Mouse (Mus musculus) adrenal gland, adult 18-20 months (tissue): ENCODE results near the gene Tpr. TPM values are rescaled to one million over a fixed set of nuclear protein-coding genes. Genes with fewer than 3 reads are reported as not detected.
A peak's percentile ranks its signal among the peaks of the same experiment; 100 is the strongest.

Experiments
- DNase-seq, 2 experiments: peaks; one replicate each; pipeline ENCODE4 v3.0.0; 2021 to 2022; ENCODE audit warnings: low spot score in 2 of 2
- long read RNA-seq, 2 experiments: library from polyadenylated mRNA; stranded (forward); transcript quantifications; one replicate each; pipeline ENCODE4 v2.0.0; 2021
- total RNA-seq, 2 experiments: library from RNA; stranded (reverse); gene quantifications; 1 replicate in 1 of 2; 2 replicates in 1 of 2; pipeline ENCODE4 v1.2.3; 2021

Gene Tpr
- total RNA-seq = 100 to 1,000 TPM in 1 of 2 experiments, 10 to 100 TPM in 1; 98.1 to 111 TPM
- long read RNA-seq, experiment 1, full-length matches to known transcripts = 7 of 13 reads
- long read RNA-seq, experiment 1, partial matches to known transcripts = 4 of 13 reads
- long read RNA-seq, experiment 1, other reads (novel, unspliced or antisense) = 2 of 13 reads
- long read RNA-seq, experiment 2, partial matches to known transcripts = 75 of 81 reads
- long read RNA-seq, experiment 2, other reads (novel, unspliced or antisense) = 5 of 81 reads

GRCm38 (mm10) chr1:150392638-150393487 is at the start of gene Tpr, which contains the start of gene Odr4:
Gene Tpr, plus strand, starts transcription at chr1:150392838.
Gene Odr4, minus strand, starts transcription at chr1:150393080.
- DNase-seq = peak; percentile 96

DNA sequence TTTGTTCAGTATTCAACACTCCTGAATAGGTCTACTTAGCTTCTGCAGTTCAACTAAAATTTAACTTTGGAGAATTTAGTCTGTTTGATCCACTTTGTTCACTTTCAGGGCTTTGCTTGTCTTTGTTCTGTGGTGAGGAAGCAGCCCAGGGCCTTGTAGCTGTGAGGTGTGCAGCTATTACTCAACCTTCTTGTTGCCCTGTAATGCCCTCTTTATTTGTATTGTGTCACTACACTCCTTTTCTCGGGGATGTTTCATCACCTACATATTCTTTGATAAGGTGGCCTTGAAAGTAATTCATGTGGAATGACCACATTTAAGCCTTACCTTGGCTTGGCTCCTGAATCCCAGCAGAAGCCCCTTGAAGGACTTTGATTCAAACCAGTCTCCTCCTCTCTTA is 31.8 kb upstream of the Tpr start:
- no peak for DNase-seq

DNA sequence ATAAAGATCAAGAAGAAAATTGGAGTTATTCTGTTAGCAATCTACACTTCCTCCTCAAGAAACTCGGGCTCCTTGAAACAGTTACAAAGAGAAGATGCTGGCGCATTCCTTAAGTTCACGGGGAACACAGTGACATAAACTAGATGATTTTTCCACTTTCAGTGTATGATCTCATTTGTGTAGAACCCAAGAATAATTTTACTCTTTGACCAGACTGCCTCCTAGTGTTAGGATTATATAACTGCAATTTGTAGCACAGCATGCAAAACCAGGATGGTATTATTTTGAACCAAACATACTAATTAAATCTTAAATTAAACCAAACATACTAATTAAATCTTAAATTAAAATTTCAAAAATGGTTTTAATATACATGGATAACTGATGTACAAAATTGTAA is 19.7 kb upstream of the Tpr start:
- DNase-seq = no peak

GRCm38 (mm10) chr1:150374247-150374646 is 18.4 kb upstream of the Tpr start:
- DNase-seq = no peak

DNA sequence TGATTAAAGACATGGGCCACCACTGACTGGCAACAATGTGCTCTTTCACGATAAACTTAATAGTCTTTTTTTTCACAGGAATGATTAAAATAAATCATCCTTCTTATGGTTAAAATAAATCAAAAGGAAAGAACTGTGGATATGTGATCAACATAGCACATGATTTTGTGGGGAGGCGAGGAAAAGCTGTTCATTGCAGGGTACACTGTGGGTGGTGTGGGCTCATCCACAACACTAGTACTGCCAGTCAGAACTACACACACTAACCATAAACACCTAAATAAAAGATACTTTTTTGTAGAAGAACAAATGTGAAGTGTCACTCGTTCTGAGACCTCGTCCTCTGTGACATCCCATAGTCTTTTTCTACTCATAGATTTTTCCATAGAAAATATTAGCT is 8.5 kb upstream of the Tpr start:
- DNase-seq = no peak

- no peak for DNase-seq
Observed at GRCm38 (mm10) chr1:150387572-150387971, 5.1 kb upstream of the Tpr start.

- DNase-seq = no peak
Observed at GRCm38 (mm10) chr1:150389390-150390129, 3.1 kb upstream of the Tpr start.

DNA sequence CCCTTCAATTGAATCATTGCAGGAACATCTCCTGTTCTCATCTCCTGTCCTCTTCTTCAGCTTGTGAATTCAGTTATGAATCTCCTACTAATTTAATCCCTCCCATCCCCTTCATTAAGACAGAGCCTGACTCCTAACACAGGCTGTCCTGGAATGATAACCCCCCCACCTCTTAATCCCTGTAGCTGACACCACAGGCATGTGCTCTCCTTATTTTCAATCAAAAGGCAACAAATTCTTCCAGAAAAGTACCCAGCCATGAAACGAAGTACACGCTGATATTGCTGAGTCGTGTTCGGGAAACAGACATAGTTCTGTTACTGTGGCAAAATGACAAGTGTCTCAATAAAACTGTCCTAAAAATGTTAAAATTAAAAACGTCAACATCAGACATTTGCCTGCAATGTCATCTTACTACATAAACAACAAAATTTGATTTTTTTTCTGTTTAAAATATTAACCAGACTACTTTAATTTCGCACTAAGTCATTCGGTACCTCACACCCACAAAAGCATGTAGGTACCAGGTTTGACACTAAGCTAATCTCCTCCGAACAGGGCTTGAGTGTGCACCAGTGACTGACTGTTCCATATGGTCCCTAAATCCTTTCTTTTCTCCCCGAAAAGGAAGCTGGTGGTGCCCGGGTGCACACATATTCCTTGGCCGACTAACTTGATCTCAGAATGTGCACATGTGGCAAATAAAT is 554 bp upstream of the Tpr start:
- no peak for DNase-seq

DNA sequence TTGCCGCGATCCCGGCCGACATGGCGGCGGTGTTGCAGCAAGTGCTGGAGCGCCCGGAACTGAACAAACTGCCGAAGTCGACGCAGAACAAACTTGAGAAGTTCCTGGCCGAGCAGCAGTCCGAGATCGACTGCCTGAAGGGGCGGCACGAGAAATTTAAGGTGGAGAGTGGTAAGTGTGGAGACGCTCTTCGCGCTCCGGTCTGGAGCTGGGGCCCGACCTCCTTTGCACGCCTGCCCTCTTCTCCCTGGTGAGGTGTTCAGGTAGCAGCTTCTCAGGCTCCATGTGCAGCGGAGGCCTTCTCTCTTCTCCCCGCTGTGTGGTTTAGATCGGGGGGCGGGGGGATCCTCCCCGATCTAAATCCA is 832 bp downstream of the Tpr start:
- no peak for DNase-seq

- no peak for DNase-seq
Observed at GRCm38 (mm10) chr1:150396001-150396400, 3.4 kb downstream of the Tpr start.

GRCm38 (mm10) chr1:150403914-150404313 is 11.3 kb downstream of the Tpr start:
- DNase-seq = no peak

GRCm38 (mm10) chr1:150404555-150404954 is 11.9 kb downstream of the Tpr start:
- no peak for DNase-seq

- DNase-seq = no peak
Observed at GRCm38 (mm10) chr1:150407285-150407684, 14.6 kb downstream of the Tpr start.

GRCm38 (mm10) chr1:150409996-150410395 is 17.4 kb downstream of the Tpr start:
- DNase-seq = no peak

- DNase-seq = no peak
Observed at GRCm38 (mm10) chr1:150416006-150416405, 23.4 kb downstream of the Tpr start.

- no peak for DNase-seq
Observed at GRCm38 (mm10) chr1:150418426-150418825, 25.8 kb downstream of the Tpr start.

GRCm38 (mm10) chr1:150425665-150426064 is 33.0 kb downstream of the Tpr start:
- no peak for DNase-seq

DNA sequence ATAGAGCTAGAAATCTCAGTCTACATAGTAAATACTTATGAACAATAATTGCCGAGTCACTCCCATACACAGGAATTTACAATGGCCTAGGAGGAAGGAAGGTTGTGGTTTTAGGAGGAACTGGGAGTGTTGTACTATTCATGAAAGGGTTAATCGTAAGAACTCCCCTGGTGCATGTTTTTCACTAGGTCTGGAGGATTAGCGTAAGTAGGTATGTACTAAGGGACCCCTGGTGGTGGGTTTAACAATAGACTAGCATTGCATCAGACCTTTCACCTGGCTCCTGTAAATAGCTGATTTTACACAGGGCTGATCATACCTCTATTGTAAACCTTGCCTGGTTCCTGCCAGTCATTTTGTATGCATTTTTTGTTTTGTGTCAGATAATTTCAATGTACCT is 33.6 kb downstream of the Tpr start:
- DNase-seq = no peak

GRCm38 (mm10) chr1:150438641-150439040 is 46.0 kb downstream of the Tpr start:
- DNase-seq = no peak

DNA sequence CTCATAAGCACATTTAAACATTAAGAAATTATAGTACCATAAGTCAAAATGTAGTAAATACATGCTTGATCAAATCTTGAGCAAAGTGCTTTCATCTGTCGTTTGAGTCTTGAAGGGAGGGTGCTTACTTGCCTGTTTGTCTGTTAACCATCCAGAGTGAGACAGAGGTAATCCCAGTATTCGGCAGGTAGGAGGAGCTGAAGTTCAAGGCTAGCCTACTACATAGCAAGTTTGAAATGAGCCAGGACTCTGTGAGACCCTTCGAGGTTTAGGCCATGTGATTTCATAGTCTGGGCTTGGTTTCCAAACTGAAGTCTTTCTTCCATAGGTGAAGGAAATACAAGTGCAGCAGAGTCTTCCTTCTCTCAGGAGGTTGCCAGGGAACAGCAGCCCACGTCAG is 49.1 kb downstream of the Tpr start:
- DNase-seq = no peak

GRCm38 (mm10) chr1:150458977-150459376 is 66.3 kb downstream of the Tpr start:
- DNase-seq = no peak
